Mouse (Mus musculus) urinary bladder, postnatal 0 days (tissue): ENCODE data around the gene Cldn6. TPM values are rescaled to one million over a fixed set of nuclear protein-coding genes. Genes with fewer than 3 reads are reported as not detected.

Source experiments
- polyA plus RNA-seq: library from polyadenylated mRNA; unstranded; fragments of >200 nt; fragmentation: Nextera tagmentation; extraction: Ambion mirVana; gene quantifications from 2 replicates; pipeline ENCODE4 v1.2.1, GENCODE M21; 2015

The Cldn6 gene
- polyA plus RNA-seq: 0.15 and 0.33 TPM in 2 replicates

DNA sequence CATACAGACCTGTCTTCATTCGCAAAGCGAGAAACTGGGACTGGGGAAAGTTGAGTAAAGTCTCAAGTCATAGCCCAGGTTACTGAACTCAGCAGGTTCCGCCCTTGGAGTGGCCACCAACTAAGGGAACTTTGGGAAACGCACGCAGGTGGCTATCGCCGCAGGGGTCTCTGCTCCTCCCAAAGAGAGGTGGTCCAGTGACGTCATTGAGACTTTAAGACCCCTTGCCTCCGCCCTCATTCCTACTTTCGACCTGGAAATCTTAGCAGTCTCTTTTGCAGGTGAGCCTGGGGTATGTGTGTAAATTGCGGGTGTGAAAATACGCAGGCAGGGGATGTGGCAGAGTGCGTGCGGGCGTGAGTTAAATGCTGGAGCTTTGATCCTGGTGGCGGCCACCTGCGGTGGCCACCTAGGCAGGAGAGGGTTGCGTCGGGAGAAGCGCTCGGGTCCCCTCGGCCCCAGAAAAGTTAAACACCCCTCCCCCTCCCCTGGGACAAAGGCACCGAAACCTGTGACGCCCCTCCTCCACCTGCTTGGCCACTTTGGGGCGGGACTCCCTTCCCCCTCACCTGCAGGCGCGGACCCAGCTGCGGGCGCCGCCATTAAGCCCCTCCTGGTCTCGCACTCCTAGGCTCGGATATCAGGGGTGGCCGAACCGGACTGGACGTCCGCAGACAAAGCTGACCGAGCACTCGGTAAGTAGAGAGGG lies at the start of gene Cldn6:
TSS of gene Cldn6 (plus strand) at position 123 of the 709 bp plus-strand sequence.

GRCm38 (mm10) chr17:23644613-23645495 lies 34.2 kb upstream of the Cldn6 start, which contains the start of gene Mmp25:
Mmp25 (minus strand) TSS chr17:23645277.

GRCm38 (mm10) chr17:23660117-23660875 lies 18.8 kb upstream of the Cldn6 start, which contains the start of gene Bicdl2:
Bicdl2 (plus strand) TSS chr17:23660506.

GRCm38 (mm10) chr17:23673424-23674073 lies 5.5 kb upstream of the Cldn6 start, which contains the start of the genes Hcfc1r1 and Thoc6:
Hcfc1r1 (plus strand) TSS chr17:23673596.
Thoc6 (minus strand) TSS chr17:23673882.

GRCm38 (mm10) chr17:23677236-23677679 lies 1.8 kb upstream of the Cldn6 start, which contains the start of gene Tnfrsf12a:
Tnfrsf12a (minus strand) TSS chr17:23677468.

DNA sequence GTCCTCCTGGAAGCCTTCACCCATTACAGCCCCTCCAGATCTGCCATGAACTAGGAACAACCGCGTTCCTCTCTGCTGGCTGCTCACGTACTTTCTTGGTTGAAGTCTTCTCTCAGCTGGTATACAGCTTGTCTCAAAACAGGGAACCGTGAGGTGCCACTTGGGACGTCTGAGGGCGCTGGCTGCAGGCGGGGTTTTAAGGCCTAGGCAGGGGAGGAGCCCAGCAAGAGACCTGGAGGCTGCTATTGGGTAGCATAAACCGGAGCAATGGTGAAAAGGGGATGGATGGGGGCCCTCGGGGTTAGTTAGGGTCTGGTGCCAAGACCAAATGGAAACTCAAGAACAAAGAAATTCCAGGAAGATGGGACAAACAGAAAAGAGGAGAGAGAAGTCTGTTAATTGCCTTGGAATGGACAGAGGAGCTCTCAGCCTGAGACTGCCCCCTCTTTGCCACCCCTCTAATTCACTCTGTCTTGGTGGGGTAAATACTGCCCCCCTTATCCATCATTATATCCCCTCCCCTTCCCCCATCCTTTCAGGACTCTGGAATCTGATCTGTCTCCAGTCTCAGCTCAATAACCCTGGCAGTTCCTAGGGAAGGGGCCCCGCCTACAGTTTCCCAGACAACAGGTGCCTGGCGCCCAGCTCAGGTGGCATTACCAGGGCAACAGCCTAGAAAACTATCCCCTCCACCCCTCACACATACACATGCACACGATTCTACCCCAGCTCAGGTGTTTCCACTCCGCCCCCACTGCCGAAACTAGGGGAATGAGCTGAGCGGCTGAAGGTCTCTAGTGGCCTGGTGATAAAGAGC lies 5.0 kb downstream of the Cldn6 start, which contains the start of gene Cldn9:
TSS of gene Cldn9 (minus strand) at position 171 of the 817 bp plus-strand sequence.

DNA sequence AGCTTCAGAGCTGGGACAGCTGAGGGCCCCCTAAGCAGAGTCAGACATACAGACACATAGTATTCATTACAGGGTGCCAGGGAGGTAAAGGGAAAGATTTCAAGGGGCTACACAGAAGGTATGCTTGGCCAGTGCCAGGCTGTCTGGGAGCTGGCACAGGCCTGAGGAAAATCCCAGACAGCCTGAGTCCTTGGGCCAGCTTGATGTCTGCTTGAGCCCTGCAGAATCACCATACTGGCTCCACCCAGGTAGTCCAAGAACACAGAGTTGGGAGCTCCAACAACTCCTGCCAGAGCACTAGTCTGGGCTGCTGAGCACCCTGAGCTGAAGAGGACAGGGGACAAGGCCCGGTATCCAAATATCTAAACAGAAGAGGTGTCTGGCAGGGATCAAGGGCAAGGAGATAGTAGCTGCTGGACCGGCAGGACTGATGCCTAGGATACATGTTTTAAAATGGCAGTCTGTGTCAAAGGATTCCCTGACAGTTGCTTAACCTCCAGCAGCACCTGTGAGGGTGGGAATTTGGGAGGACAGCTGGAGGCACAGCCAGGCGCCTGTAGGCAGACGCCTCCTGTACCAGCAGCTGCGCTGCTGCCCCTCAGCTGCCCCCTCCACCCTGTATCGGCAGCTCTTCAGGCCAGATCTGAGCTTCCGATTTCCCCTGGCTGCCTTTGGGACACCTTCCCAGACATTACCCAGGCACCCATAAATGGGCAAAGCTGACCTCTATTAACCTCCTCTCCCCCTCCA lies 43.5 kb downstream of the Cldn6 start, which contains the start of gene 1520401A03Rik:
TSS of gene 1520401A03Rik (minus strand) at position 408 of the 750 bp plus-strand sequence.

GRCm38 (mm10) chr17:23725999-23726757 lies 47.1 kb downstream of the Cldn6 start, which contains the start of gene Pkmyt1:
Pkmyt1 (plus strand) TSS chr17:23726336.

Other genes starting within 250 kb of the Cldn6 start
- gene Vmn2r117, start 199.6 kb upstream of the Cldn6 start, polyA plus RNA-seq: not detected in 2 replicates
- 8.0 TPM in 2 replicates for gene Zfp213, start 115.0 kb upstream of the Cldn6 start, polyA plus RNA-seq
- gene Zfp13, start 79.8 kb upstream of the Cldn6 start, polyA plus RNA-seq: 4.9 and 5.1 TPM in 2 replicates
- gene Zscan10, start 78.4 kb upstream of the Cldn6 start, polyA plus RNA-seq: not detected in 2 replicates
- 0.11 and 0.14 TPM in 2 replicates for gene Mmp25, start 34.0 kb upstream of the Cldn6 start, polyA plus RNA-seq
- gene Bicdl2, start 18.7 kb upstream of the Cldn6 start, polyA plus RNA-seq: 6.3 and 8.5 TPM in 2 replicates
- 272 and 288 TPM in 2 replicates for gene Hcfc1r1, start 5.7 kb upstream of the Cldn6 start, polyA plus RNA-seq
- 18.7 and 18.8 TPM in 2 replicates for gene Thoc6, start 5.4 kb upstream of the Cldn6 start, polyA plus RNA-seq
- 82.9 and 116 TPM in 2 replicates for gene Tnfrsf12a, start 1.8 kb upstream of the Cldn6 start, polyA plus RNA-seq
- not detected in 2 replicates for gene Cldn9, start 4.8 kb downstream of the Cldn6 start, polyA plus RNA-seq
- gene 1520401A03Rik, start 43.5 kb downstream of the Cldn6 start, polyA plus RNA-seq: 0.04 TPM in 1 of 2 replicates, not detected in the other
- gene Pkmyt1, start 47.1 kb downstream of the Cldn6 start, polyA plus RNA-seq: 19.7 and 21.9 TPM in 2 replicates
- gene Paqr4, start 61.6 kb downstream of the Cldn6 start, polyA plus RNA-seq: 21.7 and 28.3 TPM in 2 replicates
- 0.07 and 0.13 TPM in 2 replicates for gene Kremen2, start 66.6 kb downstream of the Cldn6 start, polyA plus RNA-seq
- 26.5 and 28.3 TPM in 2 replicates for gene Flywch1, start 92.4 kb downstream of the Cldn6 start, polyA plus RNA-seq
- gene Flywch2, start 106.8 kb downstream of the Cldn6 start, polyA plus RNA-seq: 11.5 and 14.0 TPM in 2 replicates
- 230 and 239 TPM in 2 replicates for gene Srrm2, start 111.3 kb downstream of the Cldn6 start, polyA plus RNA-seq
- 1,134 TPM in 2 replicates for gene Elob, start 149.9 kb downstream of the Cldn6 start, polyA plus RNA-seq
- gene Prss33, start 156.8 kb downstream of the Cldn6 start, polyA plus RNA-seq: not detected in 2 replicates
- gene Prss32, start 164.6 kb downstream of the Cldn6 start, polyA plus RNA-seq: 1.1 and 1.5 TPM in 2 replicates
- 0.12 TPM in 1 of 2 replicates, not detected in the other for gene Prss41, start 164.9 kb downstream of the Cldn6 start, polyA plus RNA-seq
- not detected in 2 replicates for gene Prss21, start 188.8 kb downstream of the Cldn6 start, polyA plus RNA-seq
- gene Dcpp1, start 201.6 kb downstream of the Cldn6 start, polyA plus RNA-seq: not detected in 2 replicates
- not detected in 2 replicates for gene Dcpp2, start 201.6 kb downstream of the Cldn6 start, polyA plus RNA-seq
- gene Dcpp3, start 238.2 kb downstream of the Cldn6 start, polyA plus RNA-seq: not detected in 2 replicates